Mouse (Mus musculus) intestine, embryonic 14.5 days (tissue): ENCODE measurements around the gene Ufc1. TPM values are rescaled to one million over a fixed set of nuclear protein-coding genes. Genes with fewer than 3 reads are reported as not detected.

ENCODE experiments used
- ATAC-seq: fragments of 200-750 bp; cut with Nextera tagmentation; replicated peaks from 2 replicates; pipeline ENCODE4 v1.8.0; 2017; ENCODE audit warnings: low read depth, moderate number of reproducible peaks, moderate TSS enrichment, moderate library complexity; ENCODE audit not compliant: low FRiP score, low TSS enrichment
- DNase-seq: peaks from one replicate; pipeline ENCODE4 v3.0.0-alpha.2; 2018; ENCODE audit warnings: low spot score
- H3K27ac ChIP-seq: fragments of 300-500 bp; sonication (generic); 2 replicates; pipeline ENCODE4 v1.5.1; 2014; ENCODE audit warnings: low read depth, mild to moderate bottlenecking, control low read depth
- H3K27me3 ChIP-seq: fragments of 300-500 bp; sonication (generic); replicated peaks from 2 replicates; pipeline ENCODE4 v1.6.1; 2014; ENCODE audit warnings: low read length, control low read depth; ENCODE audit not compliant: control insufficient read depth, insufficient read depth
- H3K36me3 ChIP-seq: fragments of 300-500 bp; sonication (generic); 2 replicates; pipeline ENCODE4 v1.6.1; 2014; ENCODE audit warnings: low read length, control low read depth; ENCODE audit not compliant: control insufficient read depth, insufficient read depth
- H3K4me1 ChIP-seq: fragments of 300-500 bp; sonication (generic); replicated peaks from 2 replicates; pipeline ENCODE4 v1.6.1; 2014; ENCODE audit warnings: low read length, control low read depth, mixed read lengths; ENCODE audit not compliant: control insufficient read depth, insufficient read depth
- H3K4me2 ChIP-seq: fragments of 300-500 bp; sonication (generic); 2 replicates; pipeline ENCODE4 v1.6.1; 2014; ENCODE audit warnings: low read length
- H3K4me3 ChIP-seq: fragments of 300-500 bp; sonication (generic); 2 replicates; pipeline ENCODE4 v1.5.1; 2014; ENCODE audit warnings: low read depth, low read length, control low read depth, mixed read lengths
- H3K9ac ChIP-seq: fragments of 300-500 bp; sonication (generic); 2 replicates; pipeline ENCODE4 v1.6.1; 2014; ENCODE audit warnings: mild to moderate bottlenecking, low read length
- H3K9me3 ChIP-seq: fragments of 300-500 bp; sonication (generic); 2 replicates; pipeline ENCODE4 v1.6.1; 2016; ENCODE audit warnings: low read length, control low read depth; ENCODE audit not compliant: control insufficient read depth
- WGBS: fragments of 180-500 bp; shearing (Covaris S2); extraction: QIAGEN DNeasy Blood & Tissue Kit; methylation state at CpG from one replicate; pipeline ENCODE4 v1.1.7; 2014; 5-methylcytosine and 5-hydroxymethylcytosine counted together
- polyA plus RNA-seq: library from polyadenylated mRNA; unstranded; fragments of >200 nt; fragmentation: Nextera tagmentation; extraction: Ambion mirVana; gene quantifications from 2 replicates; pipeline ENCODE4 v1.2.1, GENCODE M21; 2014

Gene Ufc1
- 105 and 114 TPM in 2 replicates for polyA plus RNA-seq

- H3K9ac ChIP-seq, result peak within 1 kb of the TSS; percentile 86
- H3K4me3 ChIP-seq, result peak within 1 kb of the TSS; percentile 85
- WGBS, result under 1% methylated on average over 42 of the region's 42 CpGs
- 0 out of 2 replicates have a peak, but pooled peaks cover 3% of the 10 kb centered on the region for H3K27me3 ChIP-seq
- peaks cover 6% of the 10 kb centered on the region for H3K36me3 ChIP-seq
- peak within 1 kb of the TSS; percentile 87 for H3K4me2 ChIP-seq
- peak; percentile 82 for ATAC-seq
- DNase-seq, result peak; percentile 94
- peaks cover 7% of the 10 kb centered on the region for H3K4me1 ChIP-seq
- H3K9me3 ChIP-seq, result no peaks in the 10 kb centered on the region
- peak within 1 kb of the TSS; percentile 98 for H3K27ac ChIP-seq
Observed at GRCm38 (mm10) chr1:171294298-171295062, at the start of gene Ufc1. Gene Ufc1, minus strand, starts transcription at chr1:171295024.

- no peak for DNase-seq
- ATAC-seq, result no peak
- Histone ChIP-seq H3K4me3 (no peak overlapping the region), H3K4me1 (peaks cover 11% of the 10 kb centered on the region), H3K27me3 (no peaks in the 10 kb centered on the region), H3K4me2 (peak overlapping the region; percentile 95), H3K9ac (no peak overlapping the region), H3K27ac (no peak overlapping the region), H3K36me3 (peaks cover 49% of the 10 kb centered on the region), H3K9me3 (no peaks in the 10 kb centered on the region)
- WGBS, result 81% methylated on average over 9 of the region's 9 CpGs
Observed at GRCm38 (mm10) chr1:171343922-171344677, 49.3 kb upstream of the Ufc1 start.

- WGBS, result 91% methylated on average over 16 of the region's 16 CpGs
- Histone ChIP-seq H3K4me3 (no peak overlapping the region), H3K36me3 (peaks cover 64% of the 10 kb centered on the region), H3K4me1 (peaks cover 11% of the 10 kb centered on the region), H3K9me3 (no peaks in the 10 kb centered on the region), H3K27ac (no peak overlapping the region), H3K9ac (no peak overlapping the region), H3K4me2 (no peak overlapping the region), H3K27me3 (no peaks in the 10 kb centered on the region)
- ATAC-seq (no peak), DNase-seq (no peak)
Observed at GRCm38 (mm10) chr1:171342262-171343207, 47.7 kb upstream of the Ufc1 start.

GRCm38 (mm10) chr1:171330216-171330560, 35.4 kb upstream of the Ufc1 start:
- 0% methylated on average over 4 of the region's 4 CpGs for WGBS
- Histone ChIP-seq H3K27ac (peak overlapping the region; percentile 99), H3K9ac (peak overlapping the region; percentile 93), H3K4me3 (peak overlapping the region; percentile 76), H3K4me2 (peak overlapping the region; percentile 89), H3K9me3 (no peaks in the 10 kb centered on the region), H3K4me1 (peaks cover 19% of the 10 kb centered on the region; the same call in 1 of the 2 replicates), H3K36me3 (peaks cover 17% of the 10 kb centered on the region), H3K27me3 (no peaks in the 10 kb centered on the region)
- ATAC-seq (no peak), DNase-seq (no peak)

- Histone ChIP-seq H3K27ac (peak overlapping the region; percentile 99), H3K9me3 (no peaks in the 10 kb centered on the region), H3K27me3 (no peaks in the 10 kb centered on the region), H3K4me1 (peaks cover 19% of the 10 kb centered on the region; the same call in 1 of the 2 replicates), H3K4me3 (peak overlapping the region; percentile 76), H3K36me3 (peaks cover 13% of the 10 kb centered on the region), H3K9ac (peak overlapping the region; percentile 93), H3K4me2 (peak overlapping the region; percentile 89)
- WGBS, result 1% methylated on average over 51 of the region's 61 CpGs
- ATAC-seq (peak; percentile 92), DNase-seq (no peak)
Observed at GRCm38 (mm10) chr1:171329433-171330215, 34.8 kb upstream of the Ufc1 start.

GRCm38 (mm10) chr1:171328839-171329432, 34.1 kb upstream of the Ufc1 start, which contains the start of gene Dedd:
Gene Dedd, plus strand, starts transcription at chr1:171329145.
- H3K4me3 ChIP-seq, result peak within 1 kb of the TSS; percentile 76
- peak within 1 kb of the TSS; percentile 93 for H3K9ac ChIP-seq
- H3K27me3 ChIP-seq, result no peaks in the 10 kb centered on the region
- H3K27ac ChIP-seq, result peak within 1 kb of the TSS; percentile 99
- peaks cover 19% of the 10 kb centered on the region; the same call in 1 of the 2 replicates for H3K4me1 ChIP-seq
- under 1% methylated on average over 48 of the region's 48 CpGs for WGBS
- peak; percentile 95 for DNase-seq
- H3K9me3 ChIP-seq, result no peaks in the 10 kb centered on the region
- peak within 1 kb of the TSS; percentile 89 for H3K4me2 ChIP-seq
- H3K36me3 ChIP-seq, result peaks cover 13% of the 10 kb centered on the region
- peak; percentile 91 for ATAC-seq

- DNase-seq, result peak; percentile 63
- H3K4me3 ChIP-seq, result peak overlapping the region; percentile 76
- WGBS, result 22% methylated on average over 9 of the region's 9 CpGs
- H3K36me3 ChIP-seq, result peaks cover 7% of the 10 kb centered on the region
- peak overlapping the region; percentile 89 for H3K4me2 ChIP-seq
- peak overlapping the region; percentile 99 for H3K27ac ChIP-seq
- ATAC-seq, result no peak
- peaks cover 19% of the 10 kb centered on the region; the same call in 1 of the 2 replicates for H3K4me1 ChIP-seq
- H3K9ac ChIP-seq, result peak overlapping the region; percentile 93
- H3K27me3 ChIP-seq, result no peaks in the 10 kb centered on the region
- no peaks in the 10 kb centered on the region for H3K9me3 ChIP-seq
Observed at GRCm38 (mm10) chr1:171328244-171328643, 33.4 kb upstream of the Ufc1 start.
